Mouse (Mus musculus): ENCODE data around the gene Mat1a.

Mat1a gene

GRCm38 (mm10) chr14:41104853-41105444 lies at the start of gene Mat1a:
Mat1a (plus strand) TSS chr14:41105035.
- DNase-seq = no peak

DNA sequence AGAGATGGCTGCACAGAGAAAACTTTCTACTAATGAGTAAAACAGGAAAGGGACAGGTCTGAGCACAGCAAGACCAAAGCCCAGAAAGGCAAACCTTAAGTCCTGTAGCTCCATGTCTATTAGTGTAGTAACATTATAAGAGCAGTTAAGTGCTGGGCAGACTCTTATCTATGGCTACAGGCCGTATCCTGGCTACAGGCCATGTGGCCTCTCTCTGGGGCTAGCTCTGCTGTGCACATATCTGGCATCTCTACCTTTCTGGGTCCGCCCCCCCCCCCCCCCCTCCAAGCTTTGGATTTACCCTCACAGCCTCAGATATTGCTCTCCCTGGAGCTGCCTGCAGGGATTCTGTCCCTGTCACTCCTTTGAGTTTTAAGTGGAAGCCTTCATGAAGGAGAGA lies 39.7 kb upstream of the Mat1a start:
- no peak for DNase-seq

- DNase-seq = no peak
Measured at GRCm38 (mm10) chr14:41066416-41066815, 38.4 kb upstream of the Mat1a start.

DNA sequence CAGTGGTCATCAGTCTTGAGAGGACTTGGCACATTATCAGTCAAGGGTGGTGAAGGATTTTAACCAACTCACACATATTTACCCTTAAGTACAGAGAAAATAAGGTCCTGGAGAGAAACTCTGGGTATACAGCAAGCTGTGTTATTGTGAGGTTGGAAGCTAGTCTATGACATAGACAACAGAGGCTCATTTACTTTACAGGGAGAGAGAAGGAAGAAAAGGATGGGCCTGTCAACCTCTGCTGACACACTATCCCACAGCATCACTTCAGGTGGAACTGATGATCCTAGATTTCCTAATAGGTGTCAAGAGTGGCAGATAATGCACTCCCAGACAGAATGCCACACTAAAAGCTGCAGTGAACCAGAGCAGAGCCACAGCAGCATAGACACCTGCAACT lies 35.7 kb upstream of the Mat1a start, which contains the start of gene Dydc2:
Gene Dydc2, minus strand, starts transcription at position 101 of the 400 bp plus-strand sequence.
- DNase-seq = no peak

DNA sequence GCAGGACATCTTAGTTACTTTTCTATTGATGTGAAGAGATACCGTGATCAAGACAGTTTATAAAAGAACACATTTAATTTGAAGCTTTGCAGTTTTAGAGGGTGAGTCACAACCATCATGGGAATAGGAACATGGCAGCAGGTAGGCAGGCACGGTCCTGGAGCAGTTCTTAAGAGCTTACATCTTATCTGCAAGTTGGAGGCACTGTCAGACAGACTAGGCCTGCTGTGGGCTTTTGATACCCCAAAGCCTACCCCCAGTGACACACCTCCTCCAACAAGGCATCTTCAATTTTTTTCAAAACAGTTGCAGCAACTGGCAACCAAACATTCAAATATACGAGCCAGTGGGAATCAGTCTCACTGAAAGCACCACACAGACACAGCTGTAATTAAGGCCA lies 34.5 kb upstream of the Mat1a start:
- DNase-seq = no peak

DNA sequence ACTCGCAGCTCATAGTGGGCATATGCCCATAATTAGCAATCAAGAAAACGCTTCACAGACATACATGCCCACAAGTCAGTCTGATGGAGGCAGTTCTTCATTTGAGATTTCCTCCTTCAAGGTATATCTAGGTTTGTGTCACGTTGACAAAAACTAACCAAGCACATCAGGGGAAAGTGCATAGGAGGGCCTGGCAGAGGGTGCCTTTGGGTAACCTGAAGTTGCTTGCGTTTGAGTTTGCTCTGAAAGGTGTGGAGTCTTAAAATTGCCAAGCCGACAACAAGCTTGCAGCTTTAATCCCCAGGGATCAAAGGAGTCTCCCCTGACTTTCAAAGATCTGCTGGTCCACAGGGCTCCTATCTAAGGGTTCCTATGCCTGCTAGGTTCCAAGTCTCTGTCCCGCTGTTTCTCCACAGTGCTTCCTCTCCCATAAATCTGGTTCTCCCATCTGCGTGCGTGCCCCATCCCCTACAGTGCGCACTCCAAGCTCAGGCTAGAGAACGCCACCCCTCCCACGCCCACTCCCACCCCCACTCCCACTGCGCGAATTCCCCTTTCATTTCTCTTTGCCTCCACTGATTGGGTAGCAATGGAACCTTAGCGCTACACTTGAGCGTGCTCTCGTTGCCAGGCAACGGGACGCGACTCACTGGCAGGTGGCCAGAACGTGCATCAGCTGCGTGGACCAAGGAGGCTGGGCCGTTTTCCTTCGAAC lies 32.4 kb upstream of the Mat1a start, which contains the start of gene Dydc1:
Gene Dydc1, plus strand, starts transcription at position 683 of the 715 bp plus-strand sequence.
- DNase-seq = peak; percentile 89

- DNase-seq = no peak
Measured at GRCm38 (mm10) chr14:41072944-41073275, 31.9 kb upstream of the Mat1a start.

DNA sequence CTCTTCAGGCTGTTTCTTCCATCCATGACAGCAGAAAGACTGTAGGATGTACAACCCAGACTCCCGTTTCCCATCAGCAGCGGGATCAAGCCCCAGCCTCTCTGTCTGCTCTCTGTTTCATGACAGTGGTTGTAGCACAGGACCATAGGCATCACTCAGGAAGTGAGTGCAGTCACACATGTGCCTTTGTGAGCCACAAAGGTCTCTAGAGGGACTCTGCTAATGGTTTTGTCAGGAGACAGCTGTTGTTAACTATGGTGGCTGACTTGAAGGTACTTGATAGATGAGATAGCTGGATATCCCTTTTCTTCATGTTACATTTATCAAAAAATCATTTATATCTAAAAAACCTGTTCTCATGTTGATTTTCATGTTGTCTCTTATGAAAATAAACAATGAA lies 22.4 kb upstream of the Mat1a start:
- DNase-seq = no peak

DNA sequence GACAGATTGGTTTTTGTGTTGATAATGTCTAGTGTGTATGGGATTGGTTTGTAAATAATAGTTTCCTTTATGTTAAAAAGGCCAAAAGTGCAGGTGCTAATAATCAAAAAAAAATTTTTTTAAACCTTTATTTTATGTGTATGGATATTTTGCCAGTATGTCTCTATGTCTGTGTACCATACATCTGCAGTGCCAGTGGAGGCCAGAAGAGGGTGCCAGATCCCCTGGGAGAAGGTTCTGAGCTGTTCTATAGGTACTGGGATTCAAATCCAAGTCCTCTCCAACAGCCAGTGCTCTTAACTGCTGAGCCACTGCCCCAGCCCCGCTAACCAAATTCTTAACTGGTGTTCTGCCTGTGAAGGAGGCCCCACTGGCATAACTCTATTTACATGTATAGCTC lies 17.3 kb upstream of the Mat1a start:
- DNase-seq = peak; percentile 16

GRCm38 (mm10) chr14:41090777-41091176 lies 14.1 kb upstream of the Mat1a start:
- no peak for DNase-seq

DNA sequence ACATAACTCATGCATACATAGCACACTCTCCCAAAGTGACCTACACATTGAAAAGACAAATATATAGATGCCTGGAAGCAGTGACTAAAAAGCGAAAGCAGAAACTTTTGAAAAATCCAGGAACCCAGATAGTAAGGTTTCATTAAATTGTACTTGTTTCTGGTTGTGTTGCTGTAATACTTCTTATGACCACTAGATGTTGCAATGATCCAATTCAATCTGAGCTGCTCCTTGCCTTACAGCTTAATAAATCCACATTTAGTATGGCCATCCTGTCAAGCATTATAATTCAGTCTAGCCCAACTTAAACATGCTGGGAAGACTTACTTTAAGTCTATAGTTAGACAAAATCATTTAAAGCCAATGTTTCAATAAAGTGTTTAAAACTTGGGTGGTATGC lies 10.7 kb upstream of the Mat1a start:
- no peak for DNase-seq

DNA sequence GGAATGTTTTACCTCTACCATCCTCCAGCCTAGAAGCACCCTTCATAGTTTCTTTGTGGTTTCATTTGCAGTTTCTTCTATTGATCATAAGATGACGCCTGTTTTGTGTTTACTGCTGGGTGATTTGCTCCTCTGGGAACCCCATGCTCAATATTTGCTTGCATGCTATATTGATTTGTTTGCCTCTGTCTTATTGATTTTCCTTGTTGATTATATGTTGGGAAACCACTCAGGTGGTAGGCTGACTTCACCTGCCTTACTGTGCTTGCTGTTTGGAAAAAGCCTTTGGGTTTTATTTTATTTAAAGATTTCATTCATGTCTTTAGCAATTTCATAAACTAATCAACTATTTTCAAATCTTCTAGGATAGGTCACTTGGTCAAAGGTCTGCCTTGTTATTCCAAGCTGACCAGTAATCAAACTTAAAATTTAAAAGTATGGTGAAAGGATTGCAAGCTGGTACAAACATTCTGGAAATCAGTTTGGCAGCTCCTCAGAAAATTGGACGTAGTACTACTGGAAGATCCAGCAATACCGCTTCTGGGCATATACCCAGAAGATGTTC lies 8.5 kb upstream of the Mat1a start:
- no peak for DNase-seq

DNA sequence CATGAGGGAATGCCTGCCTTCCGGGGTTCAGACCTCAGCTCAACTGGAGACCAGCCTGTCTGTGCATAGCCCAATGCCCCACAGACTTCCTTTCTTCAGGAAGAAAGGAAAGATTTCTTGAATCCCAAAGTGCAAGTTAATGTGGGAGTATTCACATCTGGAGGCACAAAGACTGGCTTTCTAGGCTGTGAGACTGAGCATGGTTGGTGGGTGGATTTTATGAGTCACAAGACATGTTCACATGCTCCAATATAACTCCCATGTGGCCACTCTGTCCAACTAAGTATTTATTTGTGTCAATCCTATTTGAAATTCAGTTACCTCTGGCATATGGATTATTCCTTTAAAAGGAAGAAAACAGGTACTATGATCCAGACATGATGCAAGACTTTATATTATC lies 6.1 kb upstream of the Mat1a start:
- no peak for DNase-seq

- DNase-seq = no peak
Measured at GRCm38 (mm10) chr14:41100712-41101111, 4.1 kb upstream of the Mat1a start.

- DNase-seq = no peak
Measured at GRCm38 (mm10) chr14:41101242-41101641, 3.6 kb upstream of the Mat1a start.

- DNase-seq = no peak
Measured at GRCm38 (mm10) chr14:41102269-41102668, 2.6 kb upstream of the Mat1a start.

GRCm38 (mm10) chr14:41111031-41111668 lies 6.3 kb downstream of the Mat1a start:
- DNase-seq = no peak

- DNase-seq = no peak
Measured at GRCm38 (mm10) chr14:41112944-41113343, 8.1 kb downstream of the Mat1a start.

- no peak for DNase-seq
Measured at GRCm38 (mm10) chr14:41116271-41116670, 11.4 kb downstream of the Mat1a start.

- no peak for DNase-seq
Measured at GRCm38 (mm10) chr14:41124683-41125082, 19.8 kb downstream of the Mat1a start.

- DNase-seq = peak; percentile 29
Measured at GRCm38 (mm10) chr14:41127997-41128396, 23.2 kb downstream of the Mat1a start.

GRCm38 (mm10) chr14:41131540-41131939 lies 26.7 kb downstream of the Mat1a start, which contains the start of gene Sftpa1:
Sftpa1 (plus strand) TSS chr14:41131782.
- DNase-seq = no peak

DNA sequence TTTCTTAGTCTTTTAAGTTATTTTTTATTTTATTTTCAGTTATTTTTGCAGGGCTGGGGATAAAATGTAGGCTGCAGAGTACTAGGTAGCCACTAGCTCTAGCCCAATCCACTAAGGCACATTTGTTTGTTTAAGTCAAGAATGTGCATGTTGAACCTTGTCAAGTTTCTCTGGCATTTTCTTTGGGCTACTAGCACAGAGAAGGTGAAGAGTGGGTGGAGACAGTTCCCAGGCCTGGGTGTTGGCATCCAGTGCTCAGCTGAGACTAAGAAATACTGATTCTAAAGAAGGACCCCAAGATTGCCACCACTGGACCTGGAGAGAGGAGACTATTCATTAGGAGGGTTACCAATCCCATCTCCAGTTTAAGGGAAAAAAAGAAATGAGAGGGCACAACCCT lies 32.2 kb downstream of the Mat1a start:
- no peak for DNase-seq

DNA sequence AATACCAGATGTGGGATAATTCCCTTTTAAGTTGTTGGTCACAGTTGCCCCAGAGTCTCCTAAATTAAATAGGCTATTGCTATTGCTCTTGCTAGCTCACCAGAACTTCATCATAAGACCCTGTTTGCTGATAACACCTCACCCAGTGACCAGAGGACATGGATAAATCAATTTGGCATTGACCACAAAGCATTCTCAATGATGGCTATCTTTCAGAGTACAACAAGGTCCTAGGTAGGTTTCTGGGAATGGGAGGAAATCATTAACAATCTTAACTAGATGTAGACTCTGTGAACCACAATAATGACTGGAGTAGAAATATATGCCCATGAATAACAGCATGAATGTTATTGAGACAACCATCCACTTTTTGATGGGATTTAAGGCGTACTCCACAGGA lies 35.9 kb downstream of the Mat1a start:
- no peak for DNase-seq
